19 mouse cellular contexts compared by ENCODE assay signal in genomic region chr10:91314441-91314840, GRCm38 (mm10).
DNase-seq lines count a peak whose midpoint lies in the region; ATAC-seq and TF ChIP-seq lines count a peak whose summit lies in the region.
"Had no signal": no experiment of that assay in that cellular context is flagged by ENCODE, and none has a peak within 500 bp of the region (broad histone marks: within the 10 kb centered on the region; RNA-seq: fewer than 3 reads in every experiment).

No protein-coding gene starts in this region.

- H3K27ac ChIP-seq in kidney, adult 2 months (ENCODE audit: insufficient read depth, low read depth, low read length) = peak overlapping the region; percentile 95; the same call in 1 of the 2 replicates
- H3K27ac ChIP-seq in kidney, embryonic 16.5 days (ENCODE audit: low read length) = peak overlapping the region; percentile 73
- H3K27ac ChIP-seq in midbrain, embryonic 16.5 days (ENCODE audit: low read length) = no peak overlapping the region
- H3K27ac ChIP-seq: embryonic facial prominence, embryonic 10.5 days; forebrain, embryonic 13.5 days; heart, embryonic 10.5 days; hindbrain, embryonic 13.5 days had no signal

- WGBS in kidney, adult 2 months = 35% methylated on average over 1 of the region's 1 CpGs
- 60% methylated on average over 1 of the region's 1 CpGs for WGBS in kidney, embryonic 16.5 days
- 90% methylated on average over 1 of the region's 1 CpGs for WGBS in midbrain, embryonic 16.5 days

- DNase-seq in kidney, adult 18-20 months = peak; percentile 58
- DNase-seq in kidney, adult 2 months = peak; percentile 83
- peak; percentile 61 to 76 for DNase-seq in kidney, postnatal 25 days
- DNase-seq in lung, postnatal 36 days = no peak
- no peak for DNase-seq in frontal cortex, postnatal 10 days (ENCODE audit: low spot score in 2 of 2)
- DNase-seq: adrenal gland, adult 2 months; adrenal gland, postnatal 25 days; cerebellum, adult 18-20 months; cerebellum, postnatal 10 days; forebrain, postnatal 0 days; gastrocnemius, postnatal 36 days; heart, adult 18-20 months; heart, postnatal 10 days had no signal

- no peak overlapping the region for H3K4me2 ChIP-seq in kidney, embryonic 16.5 days (replicated peaks; ENCODE audit: low read depth, low read length)
- no peak overlapping the region for H3K4me2 ChIP-seq in midbrain, embryonic 16.5 days (ENCODE audit: low read length)
- H3K4me2 ChIP-seq: forebrain, embryonic 13.5 days; hindbrain, embryonic 13.5 days had no signal

- no peaks in the 10 kb centered on the region for H3K36me3 ChIP-seq in kidney, adult 2 months (ENCODE audit: control insufficient read depth, insufficient read depth, low read length)
- no peaks in the 10 kb centered on the region for H3K36me3 ChIP-seq in kidney, embryonic 16.5 days (ENCODE audit: insufficient read depth, low read length)
- H3K36me3 ChIP-seq in midbrain, embryonic 16.5 days (ENCODE audit: control insufficient read depth, insufficient read depth, low read length) = no peaks in the 10 kb centered on the region
- H3K36me3 ChIP-seq: embryonic facial prominence, embryonic 10.5 days; heart, embryonic 10.5 days; hindbrain, embryonic 13.5 days had no signal

- H3K9ac ChIP-seq in kidney, embryonic 16.5 days (replicated peaks; ENCODE audit: low read length) = no peak overlapping the region
- no peak overlapping the region for H3K9ac ChIP-seq in midbrain, embryonic 16.5 days (ENCODE audit: low read depth, low read length)
- H3K9ac ChIP-seq: forebrain, embryonic 13.5 days; forebrain, postnatal 0 days; hindbrain, embryonic 13.5 days had no signal

- ATAC-seq in kidney, embryonic 16.5 days (ENCODE audit: low FRiP score, low TSS enrichment) = peak; percentile 72; the same call in 1 of the 2 replicates
- ATAC-seq in midbrain, embryonic 16.5 days = no peak
- ATAC-seq: forebrain, embryonic 13.5 days; forebrain, postnatal 0 days had no signal

- TF ChIP-seq CTCF in kidney, adult 2 months (conservative IDR thresholded peaks at IDR 0.05; ENCODE audit: insufficient read depth, insufficient read length, low read depth, low read length) = no peak

- peaks cover 13% of the 10 kb centered on the region for H3K4me1 ChIP-seq in kidney, adult 2 months (ENCODE audit: control insufficient read depth, insufficient read depth, low read length)
- H3K4me1 ChIP-seq in kidney, embryonic 16.5 days (ENCODE audit: insufficient read depth, low read length) = no peaks in the 10 kb centered on the region
- no peaks in the 10 kb centered on the region for H3K4me1 ChIP-seq in midbrain, embryonic 16.5 days (ENCODE audit: control insufficient read depth, insufficient read depth, low read length)
- H3K4me1 ChIP-seq: forebrain, embryonic 13.5 days had no signal

- no peak overlapping the region for H3K4me3 ChIP-seq in kidney, adult 2 months (ENCODE audit: insufficient read depth, low read depth, low read length)
- H3K4me3 ChIP-seq in kidney, embryonic 16.5 days (ENCODE audit: low read length) = no peak overlapping the region
- no peak overlapping the region for H3K4me3 ChIP-seq in midbrain, embryonic 16.5 days (ENCODE audit: low read depth, low read length)
- H3K4me3 ChIP-seq: embryonic facial prominence, embryonic 10.5 days; forebrain, embryonic 13.5 days; heart, embryonic 10.5 days; hindbrain, embryonic 13.5 days had no signal

- no peak for TF ChIP-seq POLR2A in kidney, adult 2 months (IDR thresholded peaks at IDR 0.05; ENCODE audit: low read depth, low read length)

- no peaks in the 10 kb centered on the region for H3K9me3 ChIP-seq in kidney, embryonic 16.5 days (ENCODE audit: low read length)
- H3K9me3 ChIP-seq in midbrain, embryonic 16.5 days (replicated peaks; ENCODE audit: control insufficient read depth, low read length, poor library complexity, severe bottlenecking) = no peaks in the 10 kb centered on the region
- H3K9me3 ChIP-seq: embryonic facial prominence, embryonic 10.5 days; forebrain, embryonic 13.5 days; heart, embryonic 10.5 days; hindbrain, embryonic 13.5 days had no signal

- no peaks in the 10 kb centered on the region; the same call in 1 of the 2 replicates for H3K27me3 ChIP-seq in kidney, adult 2 months (replicated peaks; ENCODE audit: control insufficient read depth, insufficient read depth, low read length)
- H3K27me3 ChIP-seq in kidney, embryonic 16.5 days (ENCODE audit: insufficient read depth, low read length) = no peaks in the 10 kb centered on the region
- no peaks in the 10 kb centered on the region for H3K27me3 ChIP-seq in midbrain, embryonic 16.5 days (ENCODE audit: control insufficient read depth, insufficient read depth, low read depth, low read length)
- H3K27me3 ChIP-seq: forebrain, embryonic 13.5 days; hindbrain, embryonic 13.5 days had no signal

Comparison
In these comparisons a context has a peak if more than half of its experiments do, and no peak if none do; other contexts are left out.
1. DNase-seq: peak in kidney, adult 18-20 months (single experiment), kidney, adult 2 months (single experiment) and kidney, postnatal 25 days (2 of 2); none in lung, postnatal 36 days (single experiment) and frontal cortex, postnatal 10 days (0 of 2).